Mouse (Mus musculus) lung, postnatal 14 days (tissue): Measurements from ENCODE around the gene Pabpc1l.

ENCODE experiments used
- DNase-seq: peaks from one replicate; pipeline ENCODE4 v3.0.0; 2021

Pabpc1l gene

DNA sequence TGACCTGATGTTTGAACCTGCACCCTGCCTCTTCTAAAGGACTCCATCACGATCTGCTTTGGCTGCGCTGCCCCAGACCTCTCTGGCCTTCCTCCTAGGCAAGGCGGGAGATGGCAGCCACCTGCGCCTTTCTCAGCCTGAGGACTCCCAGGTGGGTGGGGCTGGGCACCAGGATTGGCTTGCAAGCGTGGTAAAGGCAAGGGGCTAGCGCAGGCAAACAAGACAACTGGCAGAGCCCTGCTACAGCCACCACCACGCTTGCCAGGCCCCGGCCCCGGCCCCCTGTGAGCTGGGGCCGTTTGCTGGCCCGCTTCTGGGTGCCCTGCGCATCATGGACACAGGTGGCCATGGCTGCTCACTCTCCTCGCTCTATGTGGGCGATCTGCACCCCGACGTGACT lies at the start of gene Pabpc1l:
Gene Pabpc1l, plus strand, starts transcription at position 301 of the 400 bp plus-strand sequence.
- no peak for DNase-seq

DNA sequence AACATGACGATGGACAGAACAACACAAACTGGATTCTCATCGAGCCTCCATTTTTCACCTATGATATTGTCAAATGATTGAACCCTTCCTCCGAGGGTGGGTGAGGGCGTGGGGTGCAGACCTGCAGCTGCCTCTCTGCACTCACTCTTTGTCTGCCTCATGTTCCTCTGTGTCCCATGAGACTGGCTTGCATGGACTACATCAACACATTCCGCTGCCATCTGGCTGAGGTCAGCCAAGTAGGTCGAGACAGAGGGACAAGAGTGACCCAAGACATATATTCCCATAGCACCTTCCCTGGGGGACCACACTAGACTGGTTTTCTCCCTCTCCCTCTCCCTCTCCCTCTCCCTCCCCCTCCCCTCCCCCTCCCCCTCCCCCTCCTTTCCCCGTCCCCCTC lies 48.8 kb upstream of the Pabpc1l start:
- DNase-seq, result no peak

DNA sequence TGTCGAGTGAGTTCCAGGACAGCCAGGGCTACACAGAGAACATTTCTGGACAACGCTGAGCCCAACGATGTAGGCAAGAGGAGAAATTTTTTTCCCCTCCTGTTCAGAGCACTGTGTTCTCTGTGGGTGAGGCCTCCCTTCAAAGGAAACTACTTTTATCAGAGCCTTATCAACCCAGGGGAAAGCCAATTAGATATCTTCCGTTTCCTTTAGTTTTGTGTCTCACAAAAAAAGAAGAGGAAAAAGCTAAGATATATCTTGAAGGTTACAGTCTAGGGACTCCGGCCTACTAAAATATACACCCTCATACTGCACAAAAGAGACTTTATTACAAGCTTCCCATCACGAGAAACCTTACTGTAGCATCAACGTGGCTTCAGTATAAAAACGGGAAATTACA lies 38.0 kb upstream of the Pabpc1l start:
- no peak for DNase-seq

DNA sequence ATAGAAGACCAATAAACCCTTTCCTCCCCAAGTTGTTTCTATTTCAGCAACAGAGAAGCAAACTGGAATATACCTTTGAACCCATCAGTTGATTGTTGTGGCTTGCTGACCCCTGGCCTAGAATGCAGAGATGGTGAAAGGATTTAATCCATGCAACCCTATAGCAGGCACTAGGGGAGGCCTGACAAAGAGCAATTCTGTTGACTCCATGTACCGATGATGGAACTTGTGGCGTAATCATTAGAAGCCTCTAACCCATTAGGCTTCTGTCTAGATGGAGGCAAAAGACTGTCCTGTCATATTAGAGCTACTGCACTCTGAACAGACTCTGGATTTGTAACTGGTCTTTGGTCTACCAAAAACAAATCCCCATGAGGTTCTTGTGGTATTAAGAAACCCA lies 32.4 kb upstream of the Pabpc1l start:
- no peak for DNase-seq

DNA sequence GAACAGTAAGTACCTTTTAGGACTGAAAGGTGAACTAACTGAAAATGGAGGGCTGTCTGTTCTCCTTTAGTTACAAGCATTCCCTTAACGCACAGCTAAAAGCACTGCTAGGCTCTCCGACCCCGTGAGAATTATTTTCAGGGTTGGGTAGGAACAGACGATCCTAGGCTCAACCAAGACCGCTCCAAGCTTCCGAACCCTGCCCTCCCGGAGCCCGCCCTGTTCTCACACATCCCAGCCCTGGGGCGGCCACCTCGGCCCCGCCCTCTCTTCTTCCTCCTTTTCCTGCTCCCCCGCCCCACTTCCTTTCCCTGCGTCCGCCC lies 30.6 kb upstream of the Pabpc1l start, which contains the start of gene Ywhab:
Gene Ywhab, plus strand, starts transcription at position 307 of the 323 bp plus-strand sequence.
- no peak for DNase-seq

DNA sequence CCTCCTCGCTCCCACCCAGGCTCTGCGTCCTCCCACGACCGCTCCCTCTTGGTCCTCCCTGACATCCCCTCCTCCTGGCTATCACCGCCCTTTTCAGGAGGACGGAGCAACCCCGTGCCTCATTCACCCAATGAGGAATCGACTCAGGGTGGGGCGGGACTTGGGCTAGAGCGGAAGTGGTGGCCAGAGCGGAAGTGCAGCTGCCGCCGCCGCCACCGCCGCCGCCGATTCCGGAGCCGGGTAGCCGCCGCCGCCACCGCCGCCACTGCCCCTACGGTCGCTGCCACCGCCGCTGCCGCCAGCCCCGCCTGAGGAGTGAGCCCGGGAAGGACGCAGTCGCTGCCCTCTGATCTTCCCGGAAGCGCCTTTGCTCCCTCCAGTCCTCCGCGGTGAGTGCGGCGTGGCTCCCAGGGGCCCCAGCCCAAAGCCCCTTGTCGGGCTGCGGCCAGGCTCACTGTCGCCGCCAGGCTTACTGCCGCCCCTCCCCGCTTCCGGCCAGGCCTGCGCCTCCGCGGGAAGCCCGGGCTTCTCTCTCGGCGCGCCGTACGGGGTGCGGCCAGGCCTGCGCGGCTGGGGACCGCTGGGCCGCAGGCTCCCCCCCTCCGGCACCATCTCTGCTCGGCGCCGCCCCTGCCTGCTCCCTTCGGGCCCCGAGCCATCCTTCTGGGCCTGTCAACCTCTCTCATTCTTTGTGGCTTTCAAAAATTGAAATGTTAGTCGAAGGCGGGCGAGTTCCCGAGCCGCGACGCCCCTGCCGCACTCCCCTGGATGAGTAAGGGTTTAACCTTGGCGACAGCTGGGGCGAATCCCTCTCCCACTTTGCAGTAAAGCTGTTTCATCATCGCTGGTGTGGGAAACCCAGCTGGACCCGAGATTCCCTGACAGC lies 30.0 kb upstream of the Pabpc1l start:
- DNase-seq, result peak; percentile 93

DNA sequence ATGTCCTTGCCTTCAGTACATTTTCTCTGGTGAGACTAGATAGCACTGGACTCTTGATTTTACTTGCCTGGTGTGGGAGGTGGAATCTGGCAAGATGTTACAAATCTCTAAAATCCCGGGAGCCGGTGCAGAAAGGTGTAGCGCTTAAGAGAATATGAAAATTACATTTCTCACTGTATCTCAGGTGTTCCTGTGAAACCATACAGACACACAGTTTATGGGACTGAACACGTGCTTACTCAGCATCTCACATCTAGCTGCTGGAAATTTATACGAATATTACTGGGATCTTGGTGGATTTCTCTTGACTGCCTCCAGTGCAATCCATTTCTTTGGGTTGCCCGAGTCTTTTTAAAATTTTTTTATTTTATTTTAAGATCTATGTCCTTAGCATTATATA lies 29.0 kb upstream of the Pabpc1l start:
- no peak for DNase-seq

DNA sequence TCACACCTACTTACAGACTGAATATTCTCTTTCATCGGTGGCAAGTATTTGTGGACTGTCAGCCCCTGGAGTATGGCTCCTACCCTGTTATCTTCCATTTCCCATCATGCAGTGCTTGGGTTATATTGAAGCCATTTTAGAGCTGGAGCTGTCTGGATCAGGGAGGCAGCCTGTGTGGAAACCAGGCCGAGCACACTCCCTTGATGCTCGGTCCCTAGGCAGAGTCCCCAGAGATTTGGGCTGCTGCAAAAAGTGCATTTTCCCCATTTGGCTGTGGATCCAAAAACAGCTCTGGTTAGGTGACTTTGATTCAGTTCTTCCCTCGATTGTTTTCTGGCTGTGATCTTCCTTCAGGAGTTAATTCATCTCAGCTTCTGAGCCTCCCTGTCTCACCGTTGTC lies 28.4 kb upstream of the Pabpc1l start:
- no peak for DNase-seq

DNA sequence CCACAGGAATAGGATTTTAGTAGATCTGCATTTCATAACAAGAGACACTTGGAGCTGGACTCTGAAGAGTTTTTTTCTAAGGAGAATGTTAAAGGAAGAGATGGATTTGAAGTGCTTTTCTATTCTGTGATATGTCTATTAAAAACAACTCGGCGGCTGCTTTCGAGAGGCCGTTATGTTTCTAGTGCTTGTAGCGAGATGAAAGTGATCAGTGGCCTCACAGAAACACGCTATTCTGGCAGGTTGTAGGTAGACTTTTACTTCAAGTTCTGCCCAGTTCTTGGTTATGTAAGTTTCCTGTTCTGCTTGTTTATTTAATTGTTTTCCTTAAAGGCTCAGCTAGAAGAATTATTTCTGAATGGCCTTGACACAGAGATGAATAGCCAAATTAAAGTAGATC lies 26.3 kb upstream of the Pabpc1l start:
- DNase-seq, result no peak

DNA sequence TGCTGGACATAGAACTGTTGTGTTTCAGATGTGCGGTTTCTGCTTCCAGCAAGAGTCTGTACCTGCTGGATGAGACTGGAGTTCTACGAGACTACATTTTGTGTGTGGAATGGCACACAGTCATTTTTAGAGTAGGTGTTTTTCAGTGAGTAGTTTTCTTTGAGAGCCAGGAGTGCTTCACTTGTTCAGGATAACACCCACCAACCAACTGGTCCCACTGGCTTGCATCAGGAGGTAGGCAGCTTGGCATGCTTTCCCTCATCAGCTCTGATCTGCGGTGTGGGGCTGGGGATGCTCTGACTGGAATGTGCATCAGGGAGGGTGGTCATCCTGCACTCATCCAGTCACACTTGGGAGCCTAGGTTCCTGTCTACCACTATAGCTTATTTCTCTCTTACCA lies 22.6 kb upstream of the Pabpc1l start:
- DNase-seq, result no peak

DNA sequence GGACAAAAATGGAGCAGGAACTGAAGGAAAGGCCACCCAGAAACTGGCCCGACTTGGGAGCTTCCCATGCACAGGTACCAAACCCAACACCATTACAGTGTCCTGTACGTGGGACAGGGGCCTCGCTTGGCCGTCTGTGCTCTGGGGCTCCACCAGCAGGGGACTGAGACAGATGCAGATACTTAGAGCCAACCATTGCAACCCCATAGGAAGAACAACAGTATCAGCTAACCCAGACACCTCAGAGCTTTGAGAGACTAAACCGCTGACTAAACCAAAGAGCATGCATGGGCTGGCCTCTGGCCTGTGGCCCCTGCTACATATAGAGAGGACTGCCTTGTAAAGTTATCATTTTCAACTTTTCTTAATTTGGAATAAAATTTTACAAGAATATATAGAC lies 20.7 kb upstream of the Pabpc1l start:
- DNase-seq, result no peak

DNA sequence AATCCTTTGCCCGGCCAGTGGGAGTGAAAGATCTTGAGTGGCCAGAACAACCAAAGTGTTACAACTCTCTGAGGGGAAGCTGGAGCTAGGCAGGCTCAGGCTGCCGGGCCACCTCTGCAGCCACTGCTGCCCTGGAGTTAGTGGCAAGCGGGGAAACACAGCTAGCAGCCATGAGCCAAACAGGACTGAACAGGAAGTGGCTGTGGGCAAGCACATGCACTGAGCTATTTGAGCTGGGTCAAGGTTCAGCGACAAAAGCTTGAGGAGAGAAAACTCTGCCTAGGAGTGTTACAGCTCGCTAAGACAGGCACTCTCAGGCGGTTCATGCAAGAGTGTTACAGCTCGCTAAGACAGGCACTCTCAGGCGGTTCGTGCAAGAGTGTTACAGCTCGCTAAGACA lies 18.3 kb upstream of the Pabpc1l start:
- peak; percentile 29 for DNase-seq

DNA sequence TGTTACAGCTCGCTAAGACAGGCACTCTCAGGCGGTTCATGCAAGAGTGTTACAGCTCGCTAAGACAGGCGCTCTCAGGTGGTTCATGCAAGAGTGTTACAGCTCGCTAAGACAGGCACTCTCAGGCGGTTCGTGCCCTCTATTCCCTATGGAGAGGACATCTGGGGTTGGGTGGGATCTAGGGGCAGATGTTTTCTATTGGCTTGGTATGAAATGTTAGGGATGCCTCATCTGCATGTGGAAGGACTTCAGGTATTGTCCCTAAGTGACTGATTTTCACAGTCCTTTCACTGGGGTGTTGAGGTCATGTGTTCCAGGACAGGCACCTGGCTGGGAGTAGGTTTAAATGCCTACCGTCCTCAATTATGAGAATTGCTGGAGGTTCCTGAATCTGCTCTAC lies 17.7 kb upstream of the Pabpc1l start:
- no peak for DNase-seq

DNA sequence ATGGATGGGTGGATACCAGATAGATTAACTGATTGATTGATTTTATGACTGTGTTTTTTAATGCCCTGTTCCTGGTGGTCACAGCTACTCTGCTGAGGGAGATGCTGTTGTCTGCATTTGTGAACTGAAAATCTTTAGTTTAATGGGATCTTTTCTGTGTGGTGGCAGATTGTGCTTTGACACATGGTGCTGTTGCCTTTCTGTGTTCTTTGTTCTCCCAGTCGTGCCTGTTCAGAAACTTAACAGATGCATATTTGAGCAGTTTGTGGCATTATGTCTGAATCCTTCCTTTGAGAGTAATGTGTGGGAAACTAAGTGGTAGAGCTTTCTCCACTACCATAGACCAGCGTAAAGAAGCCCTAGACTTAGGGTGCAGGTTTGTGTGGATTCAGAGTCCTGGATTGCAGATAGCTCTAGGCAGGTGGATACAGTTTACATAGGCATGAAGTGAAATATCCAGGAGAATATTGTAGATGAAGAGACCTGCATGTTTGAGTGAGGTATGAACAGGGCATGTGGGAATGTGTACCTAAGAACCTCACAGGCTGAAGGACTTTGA lies 17.2 kb upstream of the Pabpc1l start:
- no peak for DNase-seq

DNA sequence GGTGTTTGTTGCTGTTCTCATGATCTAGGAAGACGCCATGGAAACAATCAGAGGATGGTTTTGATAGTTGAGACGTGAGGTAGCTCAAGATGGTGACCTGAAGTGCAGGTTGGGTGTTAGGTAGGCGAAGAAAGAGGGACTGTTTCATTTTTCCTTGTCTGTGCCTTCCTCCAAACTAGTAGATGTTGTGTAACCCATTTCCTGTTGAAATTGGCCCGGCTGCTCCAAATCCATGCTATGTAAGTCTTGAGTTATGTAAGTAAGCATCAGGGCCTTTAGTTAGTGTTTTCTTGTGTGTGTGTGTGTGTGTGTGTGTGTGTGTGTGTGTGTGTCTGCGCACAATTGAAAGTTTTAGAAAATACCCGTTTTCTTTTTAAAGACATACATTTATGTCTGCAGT lies 16.0 kb upstream of the Pabpc1l start:
- no peak for DNase-seq

DNA sequence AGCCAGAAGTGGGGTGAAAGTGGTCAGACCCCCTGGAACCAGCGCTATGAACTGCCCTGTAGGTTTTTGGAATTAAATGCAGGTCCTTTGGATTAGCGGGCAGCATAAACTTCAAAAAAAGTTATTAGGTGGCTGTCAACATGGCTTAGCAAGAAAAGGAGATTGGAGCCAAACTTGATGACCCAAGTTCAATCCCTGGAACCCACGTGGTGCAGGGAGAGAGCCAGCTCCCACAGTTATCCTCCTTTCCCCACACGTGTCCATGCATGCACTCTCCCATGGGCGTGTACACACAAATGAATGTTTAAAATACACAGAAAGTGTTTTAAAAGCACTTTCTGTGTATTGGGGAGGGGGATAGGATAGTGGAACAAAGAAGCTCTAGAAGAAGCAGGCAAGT lies 14.8 kb upstream of the Pabpc1l start:
- no peak for DNase-seq

DNA sequence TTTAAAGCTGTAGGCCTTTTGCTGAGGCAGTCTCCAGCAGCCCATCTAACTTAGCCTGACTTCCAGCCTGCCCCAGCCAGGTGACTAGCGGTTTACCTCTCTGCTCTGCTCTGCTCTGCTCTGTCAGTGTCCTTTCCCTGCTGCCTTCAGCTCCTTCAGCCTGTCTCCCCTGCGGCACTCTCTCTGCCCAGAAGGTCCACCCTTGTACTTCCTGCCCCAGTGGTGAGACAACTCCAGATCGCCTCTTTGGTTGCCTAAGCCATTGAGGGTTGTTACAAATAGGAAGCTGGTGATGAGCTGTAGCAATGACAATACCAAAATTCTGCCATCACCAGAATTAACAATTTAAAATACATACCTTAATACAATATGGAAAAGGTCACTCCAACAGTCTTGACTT lies 14.3 kb upstream of the Pabpc1l start:
- DNase-seq, result no peak

DNA sequence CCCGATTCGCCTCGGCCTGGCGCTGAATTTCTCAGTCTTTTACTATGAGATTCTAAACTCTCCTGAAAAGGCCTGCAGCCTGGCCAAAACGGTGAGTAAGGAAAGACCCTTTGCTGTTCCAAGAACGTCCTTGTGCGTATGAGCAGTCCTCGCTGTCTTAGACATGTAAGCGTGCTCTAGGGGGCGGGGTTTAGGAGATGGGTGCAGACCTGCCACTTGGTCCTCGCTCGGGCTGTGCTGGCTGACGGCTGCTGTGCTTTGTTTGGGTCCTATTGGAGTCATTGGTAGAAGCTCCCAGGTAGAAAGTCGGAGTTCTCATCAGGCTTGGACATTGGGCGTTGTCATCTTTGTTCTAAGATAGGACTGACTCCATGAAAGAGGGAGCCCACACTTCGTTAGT lies 9.9 kb upstream of the Pabpc1l start:
- DNase-seq, result no peak

DNA sequence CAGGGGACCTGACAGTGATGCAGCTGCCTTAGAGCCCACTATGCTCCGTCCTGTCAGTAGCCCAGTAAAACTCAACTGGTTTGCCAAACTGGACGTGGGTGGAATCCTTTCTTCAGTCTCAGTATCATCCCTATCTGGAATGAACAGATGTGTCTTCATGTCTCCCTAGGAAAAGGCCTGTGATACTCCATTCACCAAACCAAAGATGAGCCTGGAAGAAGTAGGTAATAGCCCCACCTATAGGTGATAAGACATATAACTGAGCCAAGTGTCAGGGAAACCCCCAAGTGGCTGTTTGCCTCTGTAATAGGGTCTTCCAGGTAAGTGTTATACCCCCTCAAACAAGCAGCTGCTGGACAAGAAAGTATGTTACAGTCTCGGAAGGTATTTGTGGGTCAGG lies 6.3 kb upstream of the Pabpc1l start:
- DNase-seq, result no peak

DNA sequence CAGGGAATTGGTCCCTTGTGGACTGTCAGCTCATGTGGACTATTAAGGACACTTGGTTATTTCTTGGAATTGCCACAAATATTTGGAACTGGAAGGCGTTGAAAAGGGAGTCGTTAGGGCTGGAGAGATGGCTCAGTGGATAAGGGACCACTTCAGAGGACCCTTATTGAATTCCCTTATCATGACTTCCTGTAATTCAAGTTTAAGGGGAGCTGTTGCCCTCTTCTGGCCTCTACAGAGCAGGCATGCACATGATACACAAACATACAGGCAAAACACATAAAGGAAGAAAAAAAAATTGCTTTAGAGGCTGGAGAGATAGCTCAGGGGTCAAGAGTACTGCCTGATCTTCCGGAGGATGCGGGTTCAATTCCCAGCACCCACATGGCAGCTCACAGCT lies 5.3 kb upstream of the Pabpc1l start:
- DNase-seq, result no peak

DNA sequence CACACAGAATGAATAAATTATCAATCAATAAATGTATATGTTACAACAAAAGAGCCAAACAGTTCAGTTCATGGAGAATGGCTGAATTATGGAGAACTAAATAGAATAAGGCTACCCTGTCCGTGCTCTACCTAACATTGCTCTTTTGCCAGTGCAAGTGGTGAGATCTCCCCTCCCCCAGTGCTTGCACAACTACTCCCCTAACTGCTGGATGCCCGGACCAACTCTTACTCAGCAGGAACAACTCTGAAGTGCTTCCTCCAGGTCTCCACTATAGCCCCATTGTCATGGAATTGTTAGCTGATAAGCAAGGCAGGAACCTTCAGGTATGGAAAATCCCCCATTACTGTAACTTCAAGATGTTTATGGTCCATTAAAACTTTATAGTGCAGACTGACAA lies 3.1 kb upstream of the Pabpc1l start:
- no peak for DNase-seq

DNA sequence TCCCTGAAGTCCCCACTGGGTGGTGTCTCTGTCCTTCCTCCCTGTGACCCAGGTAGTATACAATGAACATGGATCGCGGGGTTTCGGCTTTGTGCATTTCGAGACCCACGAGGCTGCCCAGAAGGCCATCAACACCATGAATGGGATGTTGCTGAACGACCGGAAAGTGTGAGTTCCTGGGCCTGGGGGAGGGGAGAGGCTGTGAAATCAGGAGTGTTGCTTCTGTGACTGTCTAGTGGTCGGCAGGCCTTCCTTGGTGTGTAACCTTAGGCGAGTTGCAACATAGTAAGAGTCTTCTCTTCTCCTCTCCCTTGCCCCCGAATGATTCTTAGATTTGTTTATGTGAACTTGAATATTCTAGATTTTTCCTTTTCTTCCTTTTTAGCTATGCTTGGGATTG lies 5.9 kb downstream of the Pabpc1l start:
- DNase-seq, result no peak

DNA sequence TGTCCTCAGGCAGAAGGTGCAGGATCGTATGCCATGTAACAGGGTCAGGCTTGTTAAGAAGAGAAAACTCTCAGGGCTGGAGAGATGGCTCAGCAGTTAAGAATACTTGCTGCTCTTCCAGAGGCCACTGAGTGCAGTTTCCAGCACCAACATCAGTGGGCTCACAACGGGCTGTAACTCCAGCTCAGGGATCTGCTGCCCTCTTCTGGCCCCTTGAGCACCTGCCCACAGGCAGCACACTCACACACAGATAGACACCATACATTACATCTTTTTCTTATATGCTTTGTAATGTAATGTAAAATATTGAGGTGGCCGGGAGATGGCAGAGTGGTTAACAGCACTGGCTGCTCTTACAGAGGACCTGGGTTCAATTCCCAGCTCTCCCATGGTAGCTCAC lies 7.7 kb downstream of the Pabpc1l start:
- DNase-seq, result no peak

DNA sequence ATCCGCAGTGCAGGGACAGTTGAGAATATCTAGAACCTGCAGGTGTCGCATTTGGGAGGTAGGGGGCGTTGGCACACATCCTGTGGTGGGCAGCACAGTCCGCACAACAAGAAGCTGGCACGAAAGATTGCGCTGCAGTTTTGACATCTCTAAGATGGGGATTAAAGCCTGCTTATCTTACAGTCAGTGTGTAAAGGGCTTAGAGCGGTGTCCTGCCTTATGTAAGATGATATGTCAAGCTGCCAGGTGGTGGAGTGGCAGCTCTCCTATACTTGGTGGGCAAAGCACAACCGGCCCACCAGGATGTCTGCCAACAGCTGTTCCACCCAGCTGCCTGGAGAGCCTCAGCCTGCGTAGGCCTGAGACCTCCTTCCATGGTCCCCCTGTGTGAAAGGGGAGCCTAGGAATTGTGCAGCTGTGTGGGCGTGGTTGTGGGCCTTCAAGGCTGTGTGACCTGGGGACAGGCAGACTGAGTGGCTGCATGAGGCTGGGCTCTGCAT lies 11.3 kb downstream of the Pabpc1l start:
- no peak for DNase-seq
